Mouse (Mus musculus): ENCODE measurements around the gene Atp6v0a4. TPM values are rescaled to one million over a fixed set of nuclear protein-coding genes. Genes with fewer than 3 reads are reported as not detected.

The Atp6v0a4 gene
- polyA plus RNA-seq, 1 experiment from 2014 or later, result 11.9 TPM

DNA sequence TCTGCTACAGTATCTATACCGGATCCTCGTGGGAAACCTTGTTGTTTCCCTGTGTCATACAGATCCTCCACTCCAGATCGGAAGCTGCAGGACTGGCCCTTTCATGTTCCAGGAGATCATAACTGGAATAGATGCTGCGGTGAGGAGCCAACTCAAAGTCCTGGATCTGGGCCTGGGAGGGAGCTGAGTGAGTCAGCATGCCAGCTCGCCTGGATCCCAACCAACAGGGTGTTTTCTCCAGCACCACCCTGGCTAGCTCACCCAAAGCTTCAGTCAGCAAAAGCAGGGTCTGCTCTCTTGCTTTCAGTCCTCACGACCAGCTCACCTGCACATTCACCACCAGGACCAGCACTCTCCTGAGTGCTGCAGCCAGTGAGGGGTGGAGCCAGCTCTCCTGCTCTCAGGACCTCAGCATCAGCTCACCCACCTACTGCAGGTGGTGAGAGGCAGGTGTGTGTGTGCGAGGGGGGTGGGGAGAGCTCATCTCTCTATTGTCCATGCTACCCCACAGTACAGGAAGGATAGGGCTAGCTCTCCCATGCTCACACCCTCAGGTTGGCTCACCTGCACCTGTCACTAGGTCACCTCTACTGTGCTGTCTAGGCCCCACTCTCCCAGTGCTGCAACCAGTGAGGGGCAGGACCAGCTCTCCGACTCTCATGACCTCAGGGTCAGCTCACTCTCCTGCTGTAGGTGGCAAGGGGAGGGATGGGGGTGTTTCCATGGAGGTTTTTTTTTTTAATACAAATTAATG is 10.6 kb upstream of the Atp6v0a4 start:
- H3K27me3 ChIP-seq (ENCODE audit: control insufficient read depth, insufficient read depth, low read length), result no peaks in the 10 kb centered on the region
- no peak overlapping the region for H3K4me2 ChIP-seq (replicated peaks; ENCODE audit: low read depth)
- no peak overlapping the region for H3K9ac ChIP-seq (ENCODE audit: low read length)
- DNase-seq (ENCODE audit: low spot score), result peak; percentile 29
- TF ChIP-seq CTCF (IDR thresholded peaks at IDR 0.05; ENCODE audit: low read depth), result no peak
- TF ChIP-seq EP300 (optimal IDR thresholded peaks at IDR 0.05), result no peak
- H3K9me3 ChIP-seq (ENCODE audit: control insufficient read depth, low read length), result no peaks in the 10 kb centered on the region
- WGBS, result 61% methylated on average over 8 of the region's 8 CpGs
- no peak overlapping the region for H3K27ac ChIP-seq (replicated peaks)
- peak; percentile 66 for ATAC-seq (ENCODE audit: low FRiP score, low TSS enrichment)
- no peaks in the 10 kb centered on the region; the same call in 1 of the 2 replicates for H3K4me1 ChIP-seq (replicated peaks; ENCODE audit: control insufficient read depth, insufficient read depth)
- H3K36me3 ChIP-seq (ENCODE audit: control insufficient read depth, insufficient read depth, low read length), result no peaks in the 10 kb centered on the region
- H3K4me3 ChIP-seq (ENCODE audit: low read depth, low read length), result no peak overlapping the region

- Histone ChIP-seq H3K4me2 (replicated peaks; ENCODE audit: low read depth) (no peak overlapping the region), H3K4me3 (ENCODE audit: low read depth, low read length) (no peak overlapping the region), H3K27me3 (ENCODE audit: control insufficient read depth, insufficient read depth, low read length) (no peaks in the 10 kb centered on the region), H3K4me1 (replicated peaks; ENCODE audit: control insufficient read depth, insufficient read depth) (no peaks in the 10 kb centered on the region; the same call in 1 of the 2 replicates), H3K36me3 (ENCODE audit: control insufficient read depth, insufficient read depth, low read length) (no peaks in the 10 kb centered on the region), H3K9ac (ENCODE audit: low read length) (no peak overlapping the region), H3K9me3 (ENCODE audit: control insufficient read depth, low read length) (no peaks in the 10 kb centered on the region), H3K27ac (replicated peaks) (0 out of 2 replicates have a peak overlapping the region, but pooled peaks have one; percentile 13)
- DNase-seq (ENCODE audit: low spot score) (no peak), ATAC-seq (ENCODE audit: low FRiP score, low TSS enrichment) (peak; percentile 55; the same call in 1 of the 2 replicates)
- 64% methylated on average over 4 of the region's 4 CpGs for WGBS
- TF ChIP-seq CTCF (IDR thresholded peaks at IDR 0.05; ENCODE audit: low read depth) (0 out of 2 replicates have a peak, but pooled peaks have one; percentile 11), EP300 (optimal IDR thresholded peaks at IDR 0.05) (no peak)
Measured at GRCm38 (mm10) chr6:38131801-38132231, 7.4 kb upstream of the Atp6v0a4 start.

- Histone ChIP-seq H3K4me2 (replicated peaks; ENCODE audit: low read depth) (no peak overlapping the region), H3K27ac (replicated peaks) (no peak overlapping the region), H3K36me3 (ENCODE audit: control insufficient read depth, insufficient read depth, low read length) (no peaks in the 10 kb centered on the region), H3K9ac (ENCODE audit: low read length) (no peak overlapping the region), H3K9me3 (ENCODE audit: control insufficient read depth, low read length) (no peaks in the 10 kb centered on the region), H3K4me1 (replicated peaks; ENCODE audit: control insufficient read depth, insufficient read depth) (no peaks in the 10 kb centered on the region; the same call in 1 of the 2 replicates), H3K4me3 (ENCODE audit: low read depth, low read length) (no peak overlapping the region), H3K27me3 (ENCODE audit: control insufficient read depth, insufficient read depth, low read length) (no peaks in the 10 kb centered on the region)
- TF ChIP-seq EP300 (optimal IDR thresholded peaks at IDR 0.05) (no peak), CTCF (IDR thresholded peaks at IDR 0.05; ENCODE audit: low read depth) (peak; percentile 33)
- no peak for DNase-seq (ENCODE audit: low spot score)
- WGBS, result 95% methylated on average over 5 of the region's 5 CpGs
- no peak for ATAC-seq (ENCODE audit: low FRiP score, low TSS enrichment)
Measured at GRCm38 (mm10) chr6:38129883-38130282, 5.5 kb upstream of the Atp6v0a4 start.

DNA sequence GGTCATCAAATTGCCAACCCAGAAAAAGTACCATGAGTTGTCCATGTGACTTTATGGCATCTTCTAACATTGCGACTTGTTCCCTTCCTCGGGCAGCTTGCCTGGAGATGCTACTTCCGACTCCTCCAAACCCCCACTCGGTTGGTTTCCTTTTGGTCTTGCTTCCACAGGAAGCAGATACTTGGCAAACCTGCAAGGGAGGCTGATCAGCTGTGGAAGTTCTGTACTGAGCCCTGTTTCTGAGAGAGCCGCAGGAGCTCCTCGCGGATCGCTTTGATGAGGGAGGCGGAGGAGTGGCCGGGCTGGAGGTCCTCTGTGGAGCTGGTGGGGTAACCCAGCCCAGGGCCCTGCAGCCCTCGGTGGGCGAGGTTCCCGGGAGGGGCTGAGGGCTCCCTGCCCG is 3.7 kb upstream of the Atp6v0a4 start:
- H3K4me1 ChIP-seq (replicated peaks; ENCODE audit: control insufficient read depth, insufficient read depth), result no peaks in the 10 kb centered on the region; the same call in 1 of the 2 replicates
- no peak overlapping the region for H3K9ac ChIP-seq (ENCODE audit: low read length)
- ATAC-seq (ENCODE audit: low FRiP score, low TSS enrichment), result no peak
- no peak for TF ChIP-seq CTCF (IDR thresholded peaks at IDR 0.05; ENCODE audit: low read depth)
- no peak for TF ChIP-seq EP300 (optimal IDR thresholded peaks at IDR 0.05)
- H3K36me3 ChIP-seq (ENCODE audit: control insufficient read depth, insufficient read depth, low read length), result no peaks in the 10 kb centered on the region
- WGBS, result 81% methylated on average over 14 of the region's 14 CpGs
- H3K4me2 ChIP-seq (replicated peaks; ENCODE audit: low read depth), result no peak overlapping the region
- no peaks in the 10 kb centered on the region for H3K27me3 ChIP-seq (ENCODE audit: control insufficient read depth, insufficient read depth, low read length)
- H3K4me3 ChIP-seq (ENCODE audit: low read depth, low read length), result no peak overlapping the region
- DNase-seq (ENCODE audit: low spot score), result no peak
- no peak overlapping the region for H3K27ac ChIP-seq (replicated peaks)
- H3K9me3 ChIP-seq (ENCODE audit: control insufficient read depth, low read length), result no peaks in the 10 kb centered on the region

DNA sequence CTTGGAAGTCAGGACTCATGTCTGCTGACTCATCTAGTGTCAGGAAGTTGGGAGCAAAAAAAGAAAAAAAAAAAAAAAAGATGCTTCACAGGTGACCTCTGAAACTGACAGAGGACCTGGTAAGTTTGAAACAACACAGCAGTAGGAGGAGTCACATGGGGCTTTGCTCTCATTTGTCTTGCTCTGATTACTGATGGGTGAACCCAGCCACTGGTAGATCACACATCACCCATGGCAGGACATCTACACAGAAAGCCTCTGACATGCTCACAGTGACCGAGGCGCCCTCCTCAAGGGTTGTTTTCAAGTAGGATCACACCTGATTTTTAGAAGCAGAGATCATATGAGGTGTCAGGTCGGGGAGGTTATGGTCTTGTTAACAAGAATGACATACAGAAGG is 1.1 kb upstream of the Atp6v0a4 start:
- Histone ChIP-seq H3K4me1 (replicated peaks; ENCODE audit: control insufficient read depth, insufficient read depth) (no peaks in the 10 kb centered on the region), H3K4me3 (ENCODE audit: low read depth, low read length) (no peak overlapping the region), H3K9me3 (ENCODE audit: control insufficient read depth, low read length) (no peaks in the 10 kb centered on the region), H3K36me3 (ENCODE audit: control insufficient read depth, insufficient read depth, low read length) (no peaks in the 10 kb centered on the region), H3K27me3 (ENCODE audit: control insufficient read depth, insufficient read depth, low read length) (no peaks in the 10 kb centered on the region), H3K4me2 (replicated peaks; ENCODE audit: low read depth) (no peak overlapping the region), H3K9ac (ENCODE audit: low read length) (no peak overlapping the region), H3K27ac (replicated peaks) (no peak overlapping the region)
- ATAC-seq (ENCODE audit: low FRiP score, low TSS enrichment) (no peak), DNase-seq (ENCODE audit: low spot score) (no peak)
- 91% methylated on average over 3 of the region's 3 CpGs for WGBS
- TF ChIP-seq CTCF (IDR thresholded peaks at IDR 0.05; ENCODE audit: low read depth) (no peak), EP300 (optimal IDR thresholded peaks at IDR 0.05) (no peak)

GRCm38 (mm10) chr6:38124882-38125281 is 496 bp upstream of the Atp6v0a4 start:
- Histone ChIP-seq H3K4me3 (ENCODE audit: low read depth, low read length) (no peak overlapping the region), H3K9me3 (ENCODE audit: control insufficient read depth, low read length) (no peaks in the 10 kb centered on the region), H3K9ac (ENCODE audit: low read length) (no peak overlapping the region), H3K27ac (replicated peaks) (no peak overlapping the region), H3K36me3 (ENCODE audit: control insufficient read depth, insufficient read depth, low read length) (no peaks in the 10 kb centered on the region), H3K4me1 (replicated peaks; ENCODE audit: control insufficient read depth, insufficient read depth) (no peaks in the 10 kb centered on the region), H3K4me2 (replicated peaks; ENCODE audit: low read depth) (no peak overlapping the region), H3K27me3 (ENCODE audit: control insufficient read depth, insufficient read depth, low read length) (no peaks in the 10 kb centered on the region)
- WGBS, result 97% methylated on average over 5 of the region's 5 CpGs
- DNase-seq (ENCODE audit: low spot score) (no peak), ATAC-seq (ENCODE audit: low FRiP score, low TSS enrichment) (no peak)
- TF ChIP-seq EP300 (optimal IDR thresholded peaks at IDR 0.05) (no peak), CTCF (IDR thresholded peaks at IDR 0.05; ENCODE audit: low read depth) (no peak)

All from stomach, postnatal 0 days (tissue).